Mouse (Mus musculus) Patski (cell line): ENCODE data around the gene Tchp. TPM values are rescaled to one million over a fixed set of nuclear protein-coding genes. Genes with fewer than 3 reads are reported as not detected.

Source experiments
- ATAC-seq: fragments of 100-300 bp; one replicate; pipeline ENCODE4 v1.8.0; 2021
- CTCF ChIA-PET: fragments of 350-600 bp; sonication (Branson Sonifier 250); formaldehyde crosslinking; loops from one replicate; lab custom pipeline; 2022; ENCODE audit warnings: inconsistent platforms; lab: Charles Lee
- POLR2A ChIA-PET: fragments of 350-600 bp; sonication (Branson Sonifier 250); formaldehyde crosslinking; loops from one replicate; lab custom pipeline; 2022; ENCODE audit warnings: antibody characterized with exemption, inconsistent platforms; lab: Charles Lee
- DNase-seq: peaks from one replicate; pipeline ENCODE4 v3.0.0-alpha.2; 2011; ENCODE audit warnings: low read depth, low spot score
- H3K27me3 ChIP-seq: fragments of 371-371 bp; one replicate; pipeline ENCODE4 v1.5.1; 2021
- CTCF ChIP-seq: fragments of 100-300 bp; IDR thresholded peaks from one replicate; pipeline ENCODE4 v1.5.1; 2021
- in situ Hi-C: fragments of 300-500 bp; cut with MboI; formaldehyde crosslinking; loops from 3 replicates; pipeline ENCODE4 v1.11.1; 2018; ENCODE audit warnings: low pct_unique_long_range_greater_than_20kb, mixed read lengths
- polyA plus RNA-seq: library from polyadenylated mRNA; unstranded; gene quantifications from one replicate; pipeline ENCODE4 v1.2.3, GENCODE M21; 2021

The Tchp gene
- polyA plus RNA-seq, 1 experiment from 2014 or later: 24.5 TPM

- no peak for DNase-seq
- POLR2A ChIA-PET: no interaction called here
- in situ Hi-C loops: no loop called here
- no peak for TF ChIP-seq CTCF
- CTCF ChIA-PET: no interaction called here
- H3K27me3 ChIP-seq: no peaks in the 10 kb centered on the region
- ATAC-seq: no peak
Observed at GRCm38 (mm10) chr5:114771796-114772195, 64.2 kb downstream of the Tchp start.

Other genes starting within 250 kb of the Tchp start
- gene Fam222a, start 139.7 kb upstream of the Tchp start, polyA plus RNA-seq: 2.1 TPM
- gene Trpv4, start 49.3 kb upstream of the Tchp start, polyA plus RNA-seq: 88.3 TPM
- gene Gltp, start 16.8 kb upstream of the Tchp start, polyA plus RNA-seq: 61.4 TPM
- 144 TPM for gene Ankrd13a, start 66.9 kb downstream of the Tchp start, polyA plus RNA-seq
- 53.6 TPM for gene Git2, start 67.8 kb downstream of the Tchp start, polyA plus RNA-seq
- 40.7 TPM for gene 1500011B03Rik, start 115.7 kb downstream of the Tchp start, polyA plus RNA-seq
- gene 4930519G04Rik, start 145.9 kb downstream of the Tchp start, polyA plus RNA-seq: 0.04 TPM
- not detected for gene Gm9936, start 150.9 kb downstream of the Tchp start, polyA plus RNA-seq
- gene Oasl2, start 189.2 kb downstream of the Tchp start, polyA plus RNA-seq: 1.6 TPM
- gene Oasl1, start 215.5 kb downstream of the Tchp start, polyA plus RNA-seq: 0.10 TPM
- gene 2210016L21Rik, start 234.4 kb downstream of the Tchp start, polyA plus RNA-seq: 53.0 TPM